Mouse (Mus musculus): ENCODE measurements around the gene Srgap3.

DNA sequence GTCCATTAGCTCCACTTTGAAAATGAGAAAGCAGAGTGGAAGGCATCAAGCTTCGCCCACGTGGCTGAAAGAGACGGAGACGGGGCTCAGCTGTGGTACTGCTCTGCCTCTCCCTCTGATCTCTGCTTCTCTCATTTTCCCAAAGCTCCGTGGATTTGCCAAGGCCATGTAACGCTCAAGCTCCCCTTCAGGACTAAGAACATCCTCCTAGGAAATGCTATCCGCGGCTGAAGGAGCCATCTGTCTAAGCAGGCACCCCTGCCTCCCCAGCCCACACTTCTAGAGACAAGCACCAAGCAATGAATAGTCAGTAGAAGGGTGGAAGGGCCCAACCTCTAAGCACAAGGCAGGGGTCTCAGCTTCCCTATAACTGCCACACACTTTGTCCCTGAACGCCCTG is 138.3 kb downstream of the Srgap3 start:
- no peak for TF ChIP-seq POLR2A (IDR thresholded peaks at IDR 0.05; ENCODE audit: extremely low read depth, insufficient read depth, low read length)
- TF ChIP-seq CTCF (IDR thresholded peaks at IDR 0.05; ENCODE audit: extremely low read depth, insufficient read depth, low read length), result no peak
